Mouse (Mus musculus): ENCODE data around the gene Pes1.
"Not testable (repeated sequence)": the region's sequence is repeated elsewhere in the genome, so short reads cannot be mapped to it uniquely, and the experiment has no call there.

Gene Pes1

DNA sequence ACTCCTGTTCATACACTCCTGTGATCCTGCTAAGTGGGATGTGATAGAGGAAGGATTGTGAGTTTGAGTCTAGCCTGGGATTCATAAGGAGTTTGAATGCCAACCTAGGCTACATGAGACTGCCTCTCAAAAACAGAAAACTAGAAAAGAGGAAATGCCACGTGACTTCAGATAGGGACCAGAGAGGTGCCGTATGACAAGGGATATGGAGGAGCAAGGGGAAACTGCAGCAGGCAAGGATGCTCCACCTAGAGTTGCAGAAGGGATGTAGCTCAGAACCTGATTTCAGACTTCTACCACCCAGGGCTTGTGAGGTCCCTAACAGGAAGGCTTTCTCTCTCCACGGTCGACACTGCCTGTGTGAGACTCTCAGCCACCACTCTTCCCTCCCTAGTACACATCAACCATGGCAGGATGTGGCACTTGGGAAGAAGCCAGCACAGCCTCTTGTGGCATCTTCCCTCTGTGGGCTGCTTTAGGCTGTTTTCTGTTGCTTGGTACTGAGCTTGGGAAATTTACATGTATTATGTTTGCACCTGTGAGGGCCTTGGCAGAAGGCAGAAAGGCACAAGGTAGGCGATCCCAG, 41.5 kb downstream of the Pes1 start:
- no peak for DNase-seq (ENCODE audit: low spot score in 2 of 2)

DNA sequence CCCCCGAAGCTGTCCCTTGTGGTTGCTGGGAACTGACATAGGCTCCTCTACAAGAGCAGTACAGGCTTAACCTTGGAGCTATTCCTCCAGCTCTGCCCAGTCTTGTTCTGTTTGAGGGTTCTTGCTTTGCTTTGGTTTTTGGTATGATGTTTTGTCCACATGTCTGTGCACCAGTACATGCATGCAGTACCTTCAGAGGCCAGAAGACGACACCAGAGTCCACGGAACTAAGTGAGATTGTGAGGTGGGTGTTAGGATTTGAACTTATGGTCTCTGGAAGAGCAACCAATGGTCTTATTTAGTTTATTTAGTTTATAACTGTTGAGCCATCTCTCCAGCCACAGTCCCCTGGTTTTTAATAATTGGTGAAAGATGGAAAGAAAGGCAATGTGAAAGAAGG, 42.7 kb downstream of the Pes1 start:
- no peak for DNase-seq (ENCODE audit: low spot score in 2 of 2)

DNA sequence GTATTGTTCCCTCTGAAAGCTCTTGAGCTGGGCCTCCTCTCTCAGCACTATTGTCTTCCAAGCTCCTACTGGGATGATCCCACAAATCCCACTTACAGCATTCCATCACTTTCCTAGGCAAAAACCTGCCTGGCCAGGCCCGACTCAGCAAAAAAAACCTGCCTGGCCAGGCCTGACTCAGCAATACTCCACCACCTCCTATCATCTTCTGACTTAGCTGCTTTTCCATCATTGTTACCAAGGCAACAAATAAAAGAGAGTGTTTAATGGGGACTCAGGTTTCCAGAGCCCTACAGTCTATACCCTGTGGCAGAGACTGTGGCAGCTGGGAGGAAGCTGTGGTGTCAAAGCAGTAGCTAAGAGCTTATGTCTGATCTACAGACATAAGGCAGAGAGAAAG, 48.8 kb downstream of the Pes1 start:
- DNase-seq (ENCODE audit: low spot score in 2 of 2) = no peak

DNA sequence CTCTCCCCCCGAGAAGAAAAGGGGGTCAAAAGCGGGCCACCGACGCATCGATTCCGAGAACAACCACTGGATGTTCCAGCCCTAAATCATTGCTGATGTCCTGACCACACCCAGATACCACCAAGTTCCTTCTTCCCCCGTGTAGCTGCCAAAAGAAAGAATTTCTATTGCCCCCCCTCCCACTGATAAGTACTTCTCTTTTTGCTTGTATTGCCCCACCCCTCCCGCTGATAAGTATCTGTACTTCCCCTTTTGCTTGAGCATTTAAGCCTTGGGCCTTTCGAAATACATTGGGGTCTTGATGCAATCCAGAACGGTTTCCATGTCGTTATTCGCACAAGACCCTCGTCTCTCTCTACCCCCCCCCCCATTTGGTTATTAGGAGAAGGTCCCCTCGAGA, 52.0 kb downstream of the Pes1 start:
- not testable (repeated sequence) for DNase-seq (ENCODE audit: low spot score in 2 of 2)

DNA sequence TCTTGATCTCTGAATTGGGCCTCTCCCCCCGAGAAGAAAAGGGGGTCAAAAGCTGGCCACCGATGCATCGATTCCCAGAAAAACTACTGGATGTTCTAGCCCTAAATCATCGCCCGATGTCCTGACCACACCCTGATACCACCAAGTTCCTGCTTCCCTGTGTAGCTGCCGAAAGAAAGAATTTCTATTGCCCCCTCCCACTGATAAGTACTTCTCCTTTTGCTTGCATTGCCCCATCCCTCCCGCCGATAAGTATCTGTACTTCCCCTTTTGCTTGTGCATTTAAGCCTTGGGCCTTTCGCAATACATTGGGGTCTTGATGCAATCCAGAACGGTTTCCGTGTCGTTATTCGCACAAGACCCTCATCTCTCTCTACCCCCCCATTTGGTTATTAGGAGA, 58.3 kb downstream of the Pes1 start:
- not testable (repeated sequence) for DNase-seq (ENCODE audit: low spot score in 2 of 2)

DNA sequence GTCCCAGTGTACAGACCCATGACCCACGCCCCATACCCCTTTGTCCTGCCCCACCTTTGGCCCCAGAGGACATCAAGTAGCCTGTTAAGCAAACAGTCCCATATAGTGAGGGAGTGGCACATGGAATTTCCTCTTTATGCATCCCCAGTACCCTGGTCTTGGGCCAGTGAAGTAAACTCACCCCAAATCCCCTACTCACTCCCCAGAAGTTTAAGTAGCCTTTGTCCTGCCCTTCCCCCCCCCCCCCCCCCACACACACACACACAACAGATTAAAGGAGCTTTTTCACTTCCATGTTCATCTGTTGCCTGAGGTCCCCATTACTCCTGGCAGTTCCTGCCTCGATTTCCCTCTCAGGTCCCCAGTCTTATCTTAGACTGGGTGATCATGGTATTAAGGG, 59.5 kb downstream of the Pes1 start:
- no peak for DNase-seq (ENCODE audit: low spot score in 2 of 2)

DNA sequence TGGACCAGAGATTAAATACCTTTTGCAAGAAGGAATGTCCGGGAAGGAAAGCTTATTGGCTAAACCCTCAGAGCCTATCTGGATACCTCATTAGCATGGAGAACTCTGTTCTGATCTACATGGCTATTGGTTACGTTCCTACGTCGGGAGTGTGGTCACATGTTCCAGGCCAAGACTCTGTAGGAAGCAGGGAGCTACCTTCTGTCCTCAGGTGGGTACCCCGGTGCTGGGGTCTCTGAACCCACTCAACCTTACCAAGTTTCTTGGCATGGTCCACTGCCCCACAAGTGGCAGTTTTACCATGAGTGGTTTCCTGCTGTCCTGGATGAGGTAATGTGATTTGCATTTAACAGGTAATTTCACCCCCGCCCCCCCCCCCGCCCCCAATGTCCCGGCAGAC, 63.3 kb downstream of the Pes1 start:
- DNase-seq (ENCODE audit: low spot score in 2 of 2) = no peak

DNA sequence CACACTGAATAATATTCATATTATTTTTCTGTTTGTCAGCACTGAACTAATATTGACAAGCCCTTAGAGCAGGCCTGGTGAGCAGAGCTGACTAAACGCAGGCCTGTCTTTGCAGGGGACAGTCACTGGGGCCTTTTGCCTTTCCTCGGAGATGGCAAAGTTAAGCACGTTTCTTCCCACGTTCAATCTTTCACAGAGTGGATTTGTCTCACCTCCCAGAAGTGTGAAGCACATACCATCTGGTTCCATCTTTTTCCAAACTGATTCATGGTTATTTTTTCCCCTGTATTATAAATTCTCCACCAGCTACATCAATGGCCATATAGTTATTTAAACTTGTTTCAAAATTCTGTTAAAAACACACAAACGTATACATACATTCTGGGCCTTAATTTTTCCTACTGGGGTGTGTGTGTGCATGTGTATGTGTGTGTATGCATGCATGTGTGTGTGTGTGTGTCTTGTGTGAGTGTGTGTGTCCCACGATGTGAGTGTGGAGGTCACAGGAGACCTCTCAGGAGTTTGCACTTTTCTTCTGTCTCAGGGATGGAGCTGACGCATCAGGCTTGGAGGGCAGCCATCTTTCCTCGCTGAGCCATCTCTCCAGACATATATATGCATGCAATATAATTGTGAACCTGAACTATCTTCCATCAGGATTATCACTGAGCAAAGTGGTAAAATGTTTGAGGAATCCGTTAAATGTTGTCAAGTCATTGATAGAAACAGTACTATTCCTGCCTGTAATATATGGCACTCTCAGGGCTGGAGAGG, 64.0 kb downstream of the Pes1 start:
- DNase-seq (ENCODE audit: low spot score in 2 of 2) = no peak

DNA sequence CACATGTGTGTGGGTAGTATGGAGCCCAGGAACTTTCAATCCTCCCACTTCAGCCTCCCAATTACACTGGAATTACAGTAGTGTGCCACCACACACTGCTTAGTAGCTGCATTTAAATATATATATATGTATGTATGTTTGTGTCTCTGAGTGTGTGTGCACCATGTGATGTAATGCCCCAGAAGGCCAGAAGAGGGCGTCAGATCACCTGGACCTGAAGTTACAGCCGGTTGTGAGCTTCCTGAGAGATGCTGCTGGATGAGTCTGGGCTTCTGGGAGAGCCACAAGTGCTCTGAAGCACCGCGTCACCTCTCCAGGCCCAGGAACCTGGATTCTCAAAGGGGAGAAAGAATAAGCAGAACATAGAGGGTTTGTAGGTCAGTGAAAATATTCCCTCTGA, 65.6 kb downstream of the Pes1 start:
- DNase-seq (ENCODE audit: low spot score in 2 of 2) = no peak

Data from urinary bladder, postnatal 36 days (tissue).